Mouse (Mus musculus) CH12.LX (cell line): ENCODE measurements at regions not wholly inside any gene's neighbourhood (a gene's known extent, or its start where the extent isn't known, plus 50 kb on each side); places are given as distances from the start of the nearest gene placed in this dataset.

Experiments used
- DNase-seq: peaks from one replicate; pipeline ENCODE4 v3.0.0-alpha.2; 2013; ENCODE audit errors: extremely low read depth
- H3K27ac ChIP-seq: 2 replicates; pipeline ENCODE4 v1.5.1; 2012; ENCODE audit warnings: low read depth, mild to moderate bottlenecking, control low read depth, moderate library complexity; ENCODE audit not compliant: insufficient read depth
- H3K27me3 ChIP-seq: replicated peaks from 2 replicates; pipeline ENCODE3; 2012; ENCODE audit warnings: inconsistent platforms
- H3K36me3 ChIP-seq, 2 experiments: replicated peaks in 1 of 2; 2 replicates each; pipeline versions ENCODE3 to v1.6.1; 2012; ENCODE audit warnings: inconsistent platforms in 1 of 2, low read length in 1 of 2, mild to moderate bottlenecking in 1 of 2, mixed read lengths in 1 of 2, moderate library complexity in 1 of 2; ENCODE audit not compliant: control insufficient read depth in 1 of 2, insufficient read depth in 1 of 2
- H3K4me1 ChIP-seq, 2 experiments: 2 replicates each; pipeline ENCODE4 v1.6.1; 2012; ENCODE audit warnings: inconsistent platforms in 1 of 2, moderate library complexity in 1 of 2; ENCODE audit not compliant: insufficient read depth in 2 of 2, control insufficient read depth in 1 of 2
- H3K4me2 ChIP-seq: 2 replicates; pipeline ENCODE4 v1.6.1; 2012; ENCODE audit warnings: low read depth, mild to moderate bottlenecking, control low read depth; ENCODE audit not compliant: poor library complexity, insufficient read depth, severe bottlenecking
- H3K4me3 ChIP-seq, 3 experiments: fragments of 150-350 bp in 1 of 3; sonication (generic) in 1 of 3; replicated peaks in 1 of 3; 2 replicates each; pipeline versions ENCODE3 to v1.5.1; 2011 to 2012; ENCODE audit warnings: low read depth in 2 of 3, low read length in 2 of 3, mild to moderate bottlenecking in 2 of 3, moderate library complexity in 2 of 3, control low read depth in 1 of 3, improper control_type of control experiment in 1 of 3, inconsistent platforms in 1 of 3, mixed read lengths in 1 of 3; ENCODE audit not compliant: poor library complexity in 1 of 3
- H3K79me2 ChIP-seq: replicated peaks from 2 replicates; pipeline ENCODE4 v1.6.1; 2012; ENCODE audit warnings: mild to moderate bottlenecking, moderate library complexity; ENCODE audit not compliant: control insufficient read depth, poor library complexity, insufficient read depth, severe bottlenecking; ENCODE audit errors: extremely low read depth
- H3K9ac ChIP-seq: 2 replicates; pipeline ENCODE4 v1.6.1; 2012; ENCODE audit warnings: low read depth, mild to moderate bottlenecking, control low read depth, moderate library complexity; ENCODE audit not compliant: insufficient read depth
- H3K9me3 ChIP-seq: replicated peaks from 2 replicates; pipeline ENCODE3; 2012; ENCODE audit warnings: low read length, inconsistent platforms, mixed read lengths
- CHD1 ChIP-seq: IDR thresholded peaks from 2 replicates; pipeline ENCODE4 v1.6.1; 2012; ENCODE audit warnings: low read depth, low read length, improper control_type of control experiment, inconsistent platforms
- CHD2 ChIP-seq: IDR thresholded peaks from 2 replicates; pipeline ENCODE4 v1.6.1; 2011; ENCODE audit warnings: low read length, improper control_type of control experiment
- CTCF ChIP-seq, 2 experiments: IDR thresholded peaks in 1 of 2; conservative IDR thresholded peaks in 1 of 2; 2 replicates each; pipeline ENCODE4 v1.5.1; 2011 to 2012; ENCODE audit warnings: low read depth in 2 of 2, low read length in 2 of 2, improper control_type of control experiment in 1 of 2, inconsistent platforms in 1 of 2, mild to moderate bottlenecking in 1 of 2, moderate library complexity in 1 of 2
- E2F4 ChIP-seq: IDR thresholded peaks from 2 replicates; pipeline ENCODE4 v1.6.1; 2011; ENCODE audit warnings: low read depth, low read length, improper control_type of control experiment; ENCODE audit not compliant: insufficient replicate concordance
- JUN ChIP-seq: IDR thresholded peaks from 2 replicates; pipeline ENCODE4 v1.6.1; 2011; ENCODE audit warnings: low read depth, mild to moderate bottlenecking, low read length, improper control_type of control experiment, moderate library complexity; ENCODE audit not compliant: insufficient read depth
- JUND ChIP-seq: conservative IDR thresholded peaks from 2 replicates; pipeline ENCODE4 v1.6.1; 2011; ENCODE audit warnings: low read depth, low read length, improper control_type of control experiment
- KAT2A ChIP-seq: IDR thresholded peaks from 2 replicates; pipeline ENCODE4 v1.6.1; 2012; ENCODE audit warnings: low read length, improper control_type of control experiment, inconsistent platforms; ENCODE audit not compliant: insufficient replicate concordance
- MAFK ChIP-seq: IDR thresholded peaks from 2 replicates; pipeline ENCODE4 v1.6.1; 2011; ENCODE audit warnings: low read length, improper control_type of control experiment; ENCODE audit not compliant: insufficient replicate concordance
- MAX ChIP-seq: IDR thresholded peaks from 2 replicates; pipeline ENCODE4 v1.6.1; 2011; ENCODE audit warnings: low read length, improper control_type of control experiment
- MEF2A ChIP-seq: IDR thresholded peaks from 2 replicates; pipeline ENCODE4 v1.6.1; 2014; ENCODE audit warnings: low read depth, mild to moderate bottlenecking, inconsistent platforms, low read length, improper control_type of control experiment, borderline replicate concordance
- MXI1 ChIP-seq: IDR thresholded peaks from 2 replicates; pipeline ENCODE4 v1.6.1; 2011; ENCODE audit warnings: mild to moderate bottlenecking, low read depth, low read length, improper control_type of control experiment
- NELFE ChIP-seq: IDR thresholded peaks from 2 replicates; pipeline ENCODE4 v1.6.1; 2011; ENCODE audit warnings: low read depth, low read length, improper control_type of control experiment
- PAX5 ChIP-seq: IDR thresholded peaks from 2 replicates; pipeline ENCODE4 v1.6.1; 2012; ENCODE audit warnings: low read length, inconsistent platforms, mixed read lengths
- POLR2AphosphoS2 ChIP-seq: IDR thresholded peaks from 2 replicates; pipeline ENCODE4 v1.6.1; 2011; ENCODE audit warnings: low read depth, low read length, improper control_type of control experiment
- RAD21 ChIP-seq: IDR thresholded peaks from 2 replicates; pipeline ENCODE4 v1.6.1; 2011; ENCODE audit warnings: low read depth, mild to moderate bottlenecking, low read length, improper control_type of control experiment, moderate library complexity
- SMC3 ChIP-seq: IDR thresholded peaks from 2 replicates; pipeline ENCODE4 v1.6.1; 2011; ENCODE audit warnings: low read depth, low read length, improper control_type of control experiment
- TBP ChIP-seq: conservative IDR thresholded peaks from 2 replicates; pipeline ENCODE4 v1.6.1; 2011; ENCODE audit warnings: low read depth, low read length, improper control_type of control experiment
- UBTF ChIP-seq: IDR thresholded peaks from 2 replicates; pipeline ENCODE4 v1.6.1; 2012; ENCODE audit warnings: low read depth, mild to moderate bottlenecking, inconsistent platforms, low read length, improper control_type of control experiment, moderate library complexity
- USF2 ChIP-seq: conservative IDR thresholded peaks from 2 replicates; pipeline ENCODE4 v1.6.1; 2011; ENCODE audit warnings: low read depth, low read length, improper control_type of control experiment
- ZKSCAN1 ChIP-seq: IDR thresholded peaks from 2 replicates; pipeline ENCODE4 v1.6.1; 2012; ENCODE audit warnings: low read depth, inconsistent platforms, low read length, improper control_type of control experiment, borderline replicate concordance
- ZMIZ1 ChIP-seq: IDR thresholded peaks from 2 replicates; pipeline ENCODE4 v1.6.1; 2012; ENCODE audit warnings: low read depth, mild to moderate bottlenecking, inconsistent platforms, low read length, improper control_type of control experiment
- ZNF384 ChIP-seq: IDR thresholded peaks from 2 replicates; pipeline ENCODE4 v1.6.1; 2012; ENCODE audit warnings: low read depth, low read length, improper control_type of control experiment, inconsistent platforms
- dilution Hi-C: fragments of 300-500 bp; cut with MboI; formaldehyde crosslinking; loops from 2 replicates; pipeline ENCODE4 v1.14.3; 2020; ENCODE audit warnings: low sequenced_read_pairs; ENCODE audit not compliant: extremely low pct_unique_long_range_greater_than_20kb, extremely low pct_ligation_motif_present
- in situ Hi-C: fragments of 300-500 bp; cut with MboI; formaldehyde crosslinking; loops from 3 replicates; pipeline ENCODE4 v1.14.3; 2019; ENCODE audit warnings: low sequenced_read_pairs, low pct_ligation_motif_present, low pct_unique_long_range_greater_than_20kb, mixed read lengths

- H3K36me3 ChIP-seq = no peaks in the 10 kb centered on the region
- no peak for TF ChIP-seq UBTF
- peak; percentile 27; the same call in 1 of the 2 replicates for TF ChIP-seq ZNF384
- TF ChIP-seq, all 38 proteins: peak for 1
- peaks cover 4 to 20% of the 10 kb centered on the region in 2 experiments; a peak in 3 of 4 replicates for H3K4me1 ChIP-seq
- in situ Hi-C loops = no loop called here
- DNase-seq = no peak
- no peak overlapping the region for H3K4me3 ChIP-seq
- no peak overlapping the region for H3K9ac ChIP-seq
- H3K4me2 ChIP-seq = no peak overlapping the region
- peaks cover 22% of the 10 kb centered on the region for H3K9me3 ChIP-seq
- H3K27me3 ChIP-seq = peaks cover 12% of the 10 kb centered on the region
- no peaks in the 10 kb centered on the region for H3K79me2 ChIP-seq
- dilution Hi-C loops = no loop called here
- no peak overlapping the region for H3K27ac ChIP-seq
These were observed 73.6 kb upstream of the Kctd3 start for GRCm38 (mm10) chr1:189081267-189081666.

- H3K27me3 ChIP-seq = peaks cover 9% of the 10 kb centered on the region
- H3K27ac ChIP-seq = no peak overlapping the region
- peaks cover 22% of the 10 kb centered on the region for H3K9me3 ChIP-seq
- H3K4me1 ChIP-seq = peaks cover 4 to 18% of the 10 kb centered on the region in 2 experiments; a peak in 3 of 4 replicates
- H3K9ac ChIP-seq = no peak overlapping the region
- dilution Hi-C loops (no loop called here), in situ Hi-C loops (no loop called here)
- H3K79me2 ChIP-seq = no peaks in the 10 kb centered on the region
- no peak overlapping the region; the same call in 1 of the 2 replicates for H3K4me2 ChIP-seq
- H3K36me3 ChIP-seq = no peaks in the 10 kb centered on the region
- DNase-seq = peak; percentile 34
- H3K4me3 ChIP-seq = no peak overlapping the region
- no peak for TF ChIP-seq JUN
- 0 out of 2 replicates have a peak, but pooled peaks have one; percentile 27 for TF ChIP-seq NELFE
- peak; percentile 57; the same call in 1 of the 2 replicates for TF ChIP-seq MAX
- peak; percentile 75 for TF ChIP-seq SMC3
- no peak for TF ChIP-seq MEF2A
- peak; percentile 49 to 68; a peak in 2 of 4 replicates for TF ChIP-seq CTCF (conservative IDR thresholded peaks at IDR 0.05 in 1 of 2, IDR thresholded peaks at IDR 0.05 in 1 of 2; ENCODE audit: low read depth in 2 of 2, low read length in 2 of 2)
- peak; percentile 34 for TF ChIP-seq RAD21
- TF ChIP-seq, all 38 proteins: peak for 5
These were observed 73.2 kb upstream of the Kctd3 start for GRCm38 (mm10) chr1:189080797-189081196.

GRCm38 (mm10) chr1:189079451-189080410 is 72.1 kb upstream of the Kctd3 start:
- no peaks in the 10 kb centered on the region for H3K79me2 ChIP-seq
- H3K9ac ChIP-seq = no peak overlapping the region
- peaks cover 18% of the 10 kb centered on the region for H3K9me3 ChIP-seq
- peak; percentile 65 for DNase-seq
- in situ Hi-C loops = no loop called here
- dilution Hi-C loops = no loop called here
- H3K4me3 ChIP-seq = no peak overlapping the region
- no peak overlapping the region for H3K4me2 ChIP-seq
- H3K36me3 ChIP-seq = no peaks in the 10 kb centered on the region
- H3K27me3 ChIP-seq = peaks cover 8% of the 10 kb centered on the region
- no peak overlapping the region for H3K27ac ChIP-seq
- peaks cover 0 to 9% of the 10 kb centered on the region in 2 experiments; a peak in 2 of 4 replicates for H3K4me1 ChIP-seq
- no peak for TF ChIP-seq MEF2A
- no peak for TF ChIP-seq KAT2A
- TF ChIP-seq MAFK = peak; percentile 78; the same call in 1 of the 2 replicates
- peak; percentile 76 for TF ChIP-seq SMC3
- TF ChIP-seq TBP = no peak
- no peak for TF ChIP-seq CHD1
- TF ChIP-seq USF2 = no peak
- TF ChIP-seq E2F4 = no peak
- no peak for TF ChIP-seq JUND
- no peak for TF ChIP-seq ZKSCAN1
- TF ChIP-seq ZNF384 = no peak
- TF ChIP-seq PAX5 = no peak
- no peak for TF ChIP-seq POLR2AphosphoS2
- TF ChIP-seq CHD2 = no peak
- no peak for TF ChIP-seq JUN
- no peak for TF ChIP-seq MXI1
- peak; percentile 40 for TF ChIP-seq RAD21
- no peak for TF ChIP-seq ZMIZ1
